Mouse (Mus musculus): ENCODE data around the gene Dnajb13. TPM values are rescaled to one million over a fixed set of nuclear protein-coding genes. Genes with fewer than 3 reads are reported as not detected.

The Dnajb13 gene
- polyA plus RNA-seq, 1 experiment: 15.2 TPM

- 71% methylated on average over 15 of the region's 15 CpGs for WGBS
- Histone ChIP-seq H3K4me1 (ENCODE audit: control insufficient read depth, insufficient read depth, low read length) (peaks cover 3% of the 10 kb centered on the region; the same call in 1 of the 2 replicates), H3K4me3 (replicated peaks; ENCODE audit: extremely low read depth, low read depth, low read length) (no peak overlapping the region)
- DNase-seq: no peak
- TF ChIP-seq CTCF (IDR thresholded peaks at IDR 0.05; ENCODE audit: insufficient read depth, low read length): no peak
- no peak for TF ChIP-seq POLR2A (IDR thresholded peaks at IDR 0.05; ENCODE audit: borderline replicate concordance, extremely low read depth, low read depth, low read length)
These were observed 35.0 kb downstream of the Dnajb13 start for GRCm38 (mm10) chr7:100479823-100480164.

GRCm38 (mm10) chr7:100479100-100479822 lies 35.5 kb downstream of the Dnajb13 start:
- Histone ChIP-seq H3K4me3 (replicated peaks; ENCODE audit: extremely low read depth, low read depth, low read length) (no peak overlapping the region), H3K4me1 (ENCODE audit: control insufficient read depth, insufficient read depth, low read length) (peaks cover 5% of the 10 kb centered on the region; the same call in 1 of the 2 replicates)
- no peak for TF ChIP-seq POLR2A (IDR thresholded peaks at IDR 0.05; ENCODE audit: borderline replicate concordance, extremely low read depth, low read depth, low read length)
- TF ChIP-seq CTCF (IDR thresholded peaks at IDR 0.05; ENCODE audit: insufficient read depth, low read length): no peak
- DNase-seq: no peak
- 74% methylated on average over 20 of the region's 20 CpGs for WGBS

GRCm38 (mm10) chr7:100474680-100475079 lies 40.1 kb downstream of the Dnajb13 start:
- no peak overlapping the region for H3K4me3 ChIP-seq (replicated peaks; ENCODE audit: extremely low read depth, low read depth, low read length)
- peaks cover 5% of the 10 kb centered on the region; the same call in 1 of the 2 replicates for H3K4me1 ChIP-seq (ENCODE audit: control insufficient read depth, insufficient read depth, low read length)
- DNase-seq: no peak
- TF ChIP-seq POLR2A (IDR thresholded peaks at IDR 0.05; ENCODE audit: borderline replicate concordance, extremely low read depth, low read depth, low read length) (no peak), CTCF (IDR thresholded peaks at IDR 0.05; ENCODE audit: insufficient read depth, low read length) (no peak)
- WGBS: 25% methylated on average over 1 of the region's 1 CpGs

- TF ChIP-seq CTCF (IDR thresholded peaks at IDR 0.05; ENCODE audit: insufficient read depth, low read length) (no peak), POLR2A (IDR thresholded peaks at IDR 0.05; ENCODE audit: borderline replicate concordance, extremely low read depth, low read depth, low read length) (no peak)
- no peak for DNase-seq
- WGBS: 63% methylated on average over 9 of the region's 9 CpGs
- Histone ChIP-seq H3K4me3 (replicated peaks; ENCODE audit: extremely low read depth, low read depth, low read length) (no peak overlapping the region), H3K4me1 (ENCODE audit: control insufficient read depth, insufficient read depth, low read length) (peaks cover 5% of the 10 kb centered on the region; the same call in 1 of the 2 replicates)
These were observed 40.8 kb downstream of the Dnajb13 start for GRCm38 (mm10) chr7:100473846-100474454.

GRCm38 (mm10) chr7:100472777-100473176 lies 42.0 kb downstream of the Dnajb13 start, which contains the start of gene Ucp3:
TSS of gene Ucp3 (plus strand) at chr7:100472990.
- no peak for DNase-seq
- no peak for TF ChIP-seq CTCF (IDR thresholded peaks at IDR 0.05; ENCODE audit: insufficient read depth, low read length)
- TF ChIP-seq POLR2A (IDR thresholded peaks at IDR 0.05; ENCODE audit: borderline replicate concordance, extremely low read depth, low read depth, low read length): no peak
- Histone ChIP-seq H3K4me3 (replicated peaks; ENCODE audit: extremely low read depth, low read depth, low read length) (no peak within 1 kb of the TSS), H3K4me1 (ENCODE audit: control insufficient read depth, insufficient read depth, low read length) (peaks cover 5% of the 10 kb centered on the region; the same call in 1 of the 2 replicates)
- WGBS: 87% methylated on average over 6 of the region's 6 CpGs

GRCm38 (mm10) chr7:100471407-100471797 lies 43.4 kb downstream of the Dnajb13 start:
- DNase-seq: no peak
- Histone ChIP-seq H3K4me3 (replicated peaks; ENCODE audit: extremely low read depth, low read depth, low read length) (no peak overlapping the region), H3K4me1 (ENCODE audit: control insufficient read depth, insufficient read depth, low read length) (peaks cover 5% of the 10 kb centered on the region; the same call in 1 of the 2 replicates)
- WGBS: 91% methylated on average over 1 of the region's 1 CpGs
- TF ChIP-seq CTCF (IDR thresholded peaks at IDR 0.05; ENCODE audit: insufficient read depth, low read length) (no peak), POLR2A (IDR thresholded peaks at IDR 0.05; ENCODE audit: borderline replicate concordance, extremely low read depth, low read depth, low read length) (no peak)

GRCm38 (mm10) chr7:100470796-100471406 lies 43.9 kb downstream of the Dnajb13 start:
- no peak for TF ChIP-seq POLR2A (IDR thresholded peaks at IDR 0.05; ENCODE audit: borderline replicate concordance, extremely low read depth, low read depth, low read length)
- no peak for TF ChIP-seq CTCF (IDR thresholded peaks at IDR 0.05; ENCODE audit: insufficient read depth, low read length)
- DNase-seq: no peak
- H3K4me1 ChIP-seq (ENCODE audit: control insufficient read depth, insufficient read depth, low read length): peaks cover 5% of the 10 kb centered on the region; the same call in 1 of the 2 replicates
- 89% methylated on average over 11 of the region's 11 CpGs for WGBS
- no peak overlapping the region for H3K4me3 ChIP-seq (replicated peaks; ENCODE audit: extremely low read depth, low read depth, low read length)

- Histone ChIP-seq H3K4me1 (ENCODE audit: control insufficient read depth, insufficient read depth, low read length) (peaks cover 11% of the 10 kb centered on the region; the same call in 1 of the 2 replicates), H3K4me3 (replicated peaks; ENCODE audit: extremely low read depth, low read depth, low read length) (no peak overlapping the region)
- no peak for TF ChIP-seq CTCF (IDR thresholded peaks at IDR 0.05; ENCODE audit: insufficient read depth, low read length)
- DNase-seq: no peak
- 100% methylated on average over 1 of the region's 1 CpGs for WGBS
These were observed 45.3 kb downstream of the Dnajb13 start for GRCm38 (mm10) chr7:100469502-100469901.

- DNase-seq: no peak
- 90% methylated on average over 6 of the region's 6 CpGs for WGBS
- TF ChIP-seq POLR2A (IDR thresholded peaks at IDR 0.05; ENCODE audit: borderline replicate concordance, extremely low read depth, low read depth, low read length): no peak
- TF ChIP-seq CTCF (IDR thresholded peaks at IDR 0.05; ENCODE audit: insufficient read depth, low read length): no peak
- Histone ChIP-seq H3K4me1 (ENCODE audit: control insufficient read depth, insufficient read depth, low read length) (peaks cover 14% of the 10 kb centered on the region; the same call in 1 of the 2 replicates), H3K4me3 (replicated peaks; ENCODE audit: extremely low read depth, low read depth, low read length) (no peak overlapping the region)
These were observed 46.0 kb downstream of the Dnajb13 start for GRCm38 (mm10) chr7:100468761-100469160.

All from lung, adult 2 months (tissue).